Mouse (Mus musculus) urinary bladder, postnatal 25 days (tissue): ENCODE results near the gene Klc3.
A peak's percentile ranks its signal among the peaks of the same experiment; 100 is the strongest.

Experiments used
- DNase-seq: peaks from one replicate; pipeline ENCODE4 v3.0.0; 2022; ENCODE audit warnings: low spot score

Gene Klc3

DNA sequence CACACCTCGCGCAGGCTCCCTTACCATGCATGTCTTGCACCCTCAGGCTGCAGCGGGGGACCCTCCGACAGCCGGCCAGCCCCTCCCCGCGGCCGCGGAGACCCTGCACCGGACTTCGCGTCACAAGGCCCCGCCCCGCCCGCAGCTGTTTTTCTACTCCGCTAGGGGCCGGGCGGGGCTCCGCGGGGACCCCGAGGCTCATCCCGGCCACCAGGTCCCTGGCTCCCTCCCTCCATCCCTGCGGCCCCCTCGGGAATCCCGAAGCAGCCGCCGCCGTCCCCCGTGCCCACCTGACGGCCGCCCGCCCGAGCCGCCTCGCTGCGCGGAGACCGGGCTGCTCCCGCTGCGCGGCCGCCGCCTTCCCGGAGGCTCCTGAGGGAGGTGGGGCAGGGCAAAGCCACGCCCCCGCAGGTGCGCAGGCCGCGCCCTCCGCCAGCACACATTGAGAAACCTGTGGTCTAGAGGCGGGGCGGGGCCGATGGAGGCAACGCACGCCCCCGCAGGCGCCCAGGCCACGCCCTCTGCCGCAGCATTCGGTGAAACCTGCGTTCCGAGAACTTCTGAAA lies at the start of gene Klc3:
Gene Klc3 (minus strand): TSS at position 374 of the 566 bp plus-strand sequence.
- DNase-seq, result peak; percentile 67

DNA sequence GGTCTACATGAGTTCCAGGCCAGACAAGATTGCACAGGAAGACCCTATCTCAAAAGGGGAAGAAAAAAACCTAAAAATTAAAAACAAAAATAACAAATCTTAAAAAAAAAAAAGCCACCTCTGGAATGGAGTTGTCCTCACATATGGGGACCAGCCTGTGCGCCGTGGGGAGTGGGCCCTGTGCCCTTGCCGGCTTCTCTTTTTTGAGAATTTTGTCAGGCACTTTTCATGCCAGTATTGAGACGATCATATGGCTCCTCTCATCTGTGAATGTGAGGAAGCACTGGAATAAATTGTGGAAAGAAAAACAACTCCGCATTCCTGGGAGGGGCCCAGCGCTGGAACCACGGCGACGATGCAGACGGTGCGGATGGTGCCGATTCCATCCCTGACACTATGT lies 45.3 kb upstream of the Klc3 start:
- DNase-seq, result no peak

DNA sequence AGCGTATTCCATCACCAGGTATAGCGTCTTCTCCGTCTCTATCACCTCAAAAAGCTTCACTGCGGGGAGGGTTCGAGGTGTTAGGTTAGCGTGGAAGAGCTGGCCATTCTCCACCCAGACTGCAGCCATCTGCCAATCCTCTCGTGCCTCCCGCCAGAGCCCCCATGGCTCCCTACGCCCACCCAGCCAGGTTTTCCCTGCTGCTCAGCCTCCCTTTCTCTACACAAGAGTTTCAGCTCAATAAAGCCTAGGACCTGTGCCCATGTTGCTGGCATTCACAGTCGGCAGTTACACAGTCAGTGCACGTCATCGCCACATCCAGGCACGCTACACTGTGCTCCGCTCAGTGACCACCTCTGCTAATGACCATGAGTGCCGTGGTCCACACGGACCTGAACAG lies 43.8 kb upstream of the Klc3 start:
- DNase-seq, result no peak

DNA sequence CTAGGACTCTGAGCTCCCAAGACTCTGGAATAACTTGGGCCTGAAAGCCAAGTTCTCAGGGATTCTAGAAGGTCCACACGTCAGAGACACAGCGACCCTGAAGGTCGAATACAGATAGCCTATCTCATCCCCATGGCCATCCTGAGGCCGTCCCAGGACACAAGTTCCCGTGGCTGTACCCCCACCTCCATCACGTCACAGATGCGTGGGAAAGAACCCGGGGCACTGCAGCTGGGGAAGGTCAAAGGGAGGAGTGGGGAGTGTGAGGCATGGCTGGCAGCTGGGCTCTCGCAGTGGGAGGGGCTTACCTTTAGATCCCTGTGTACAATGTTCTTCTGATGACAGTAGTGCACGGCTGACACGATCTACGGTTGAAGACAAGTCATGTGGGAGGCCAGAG lies 40.9 kb upstream of the Klc3 start:
- no peak for DNase-seq

DNA sequence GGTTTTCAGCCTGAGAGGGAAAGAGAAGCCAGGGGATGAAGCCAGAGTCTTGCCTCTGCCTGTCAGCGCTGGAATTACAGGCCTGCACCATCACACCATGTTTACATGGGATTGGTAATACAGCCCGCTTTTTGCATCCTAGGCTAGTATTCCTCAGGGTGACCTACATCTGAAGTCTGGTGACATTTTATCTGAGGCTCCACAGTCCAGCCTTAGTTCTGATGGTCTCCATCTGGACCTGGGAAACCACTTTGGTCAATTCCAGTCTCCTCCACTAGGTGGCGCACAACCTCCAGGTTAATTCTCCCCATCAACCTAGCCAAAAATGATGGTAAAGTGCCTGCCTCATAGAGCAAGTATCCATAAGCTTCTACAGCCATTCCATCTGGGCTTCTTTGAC lies 39.4 kb upstream of the Klc3 start:
- peak; percentile 90 for DNase-seq

DNA sequence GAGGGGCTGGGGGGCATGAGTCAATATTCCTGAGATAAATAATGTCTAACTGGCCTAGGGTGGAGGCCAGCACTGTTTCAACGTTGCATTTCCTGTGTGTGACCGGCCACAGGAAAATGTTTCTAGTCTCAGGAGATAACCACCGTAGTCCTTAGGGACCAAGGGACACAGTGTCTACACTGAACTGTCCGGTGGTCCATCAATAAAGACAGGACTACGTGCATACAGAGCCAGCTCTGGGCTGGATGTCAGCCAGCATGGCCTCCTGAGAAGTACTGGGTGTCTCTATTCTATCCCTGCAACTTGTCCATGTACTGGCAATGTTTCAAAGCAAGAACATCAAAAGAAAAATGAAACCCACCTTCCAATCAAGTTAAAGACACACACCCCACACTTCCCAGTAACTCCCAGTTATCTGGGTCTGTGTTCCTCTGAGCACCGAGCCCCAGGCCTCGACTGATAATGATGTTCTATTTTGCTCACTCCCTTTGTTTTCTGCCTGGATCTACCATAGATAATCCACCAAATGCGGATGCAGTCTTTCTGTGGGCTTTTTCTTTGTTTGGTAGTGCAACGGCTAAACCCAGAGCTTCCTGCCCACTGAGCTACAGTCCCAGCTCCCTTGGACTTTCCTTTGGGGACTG lies 37.7 kb upstream of the Klc3 start:
- DNase-seq, result no peak

DNA sequence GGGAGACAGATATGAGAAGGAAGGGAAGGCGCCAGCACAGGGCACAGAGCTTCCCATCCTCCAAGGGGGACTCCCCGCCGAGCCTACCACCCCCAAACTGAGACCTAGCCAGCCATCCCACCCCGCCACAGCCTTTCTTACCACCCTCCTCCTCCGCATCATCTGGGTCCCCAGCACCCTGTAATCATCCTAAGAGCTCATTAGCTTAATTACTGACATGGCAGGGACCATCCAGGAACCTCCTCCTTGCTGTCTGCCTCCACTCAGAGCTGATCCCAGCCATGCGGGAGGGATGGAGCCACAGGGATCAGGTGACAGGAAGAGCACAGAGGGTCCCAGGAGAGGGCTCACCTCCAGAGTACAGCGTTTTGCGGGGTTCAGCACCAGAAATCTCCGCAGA lies 33.1 kb upstream of the Klc3 start:
- DNase-seq, result no peak

DNA sequence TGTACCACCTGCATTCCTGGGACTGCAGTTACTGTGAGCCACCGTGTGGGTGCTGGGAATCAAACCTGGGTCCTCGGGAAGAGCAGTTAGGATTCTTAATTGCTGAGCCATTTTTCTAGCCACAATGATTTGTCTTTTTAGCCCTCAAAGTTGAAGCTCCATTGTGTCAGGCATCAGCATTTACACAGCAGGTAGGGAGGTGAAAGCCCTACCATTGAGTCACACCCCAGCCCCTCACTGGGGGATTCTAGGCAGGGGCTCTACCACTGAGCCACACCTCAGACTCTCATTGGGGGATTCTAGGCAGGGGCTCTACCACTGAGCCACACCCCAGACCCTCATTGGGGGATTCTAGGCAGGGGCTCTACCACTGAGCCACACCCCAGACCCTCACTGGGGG lies 32.4 kb upstream of the Klc3 start:
- no peak for DNase-seq

DNA sequence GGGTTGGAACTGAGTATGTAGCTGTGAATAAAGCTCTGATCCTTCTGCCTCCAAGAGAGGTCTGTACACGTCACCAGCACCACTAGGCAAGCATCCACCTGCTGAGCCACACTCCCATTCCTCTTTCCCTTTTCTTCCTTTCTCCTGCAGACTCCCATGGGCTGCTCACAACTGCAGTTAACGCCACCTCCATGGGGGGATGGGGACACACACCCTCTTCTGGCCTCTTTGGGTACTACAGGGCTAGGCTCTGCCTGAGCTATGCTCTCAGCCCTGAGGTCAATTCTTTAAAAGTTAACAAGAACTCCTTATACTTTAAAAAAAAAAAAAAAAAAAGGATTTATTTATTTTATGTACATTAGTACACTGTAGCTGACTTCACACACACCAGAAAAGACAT lies 28.6 kb upstream of the Klc3 start:
- no peak for DNase-seq

DNA sequence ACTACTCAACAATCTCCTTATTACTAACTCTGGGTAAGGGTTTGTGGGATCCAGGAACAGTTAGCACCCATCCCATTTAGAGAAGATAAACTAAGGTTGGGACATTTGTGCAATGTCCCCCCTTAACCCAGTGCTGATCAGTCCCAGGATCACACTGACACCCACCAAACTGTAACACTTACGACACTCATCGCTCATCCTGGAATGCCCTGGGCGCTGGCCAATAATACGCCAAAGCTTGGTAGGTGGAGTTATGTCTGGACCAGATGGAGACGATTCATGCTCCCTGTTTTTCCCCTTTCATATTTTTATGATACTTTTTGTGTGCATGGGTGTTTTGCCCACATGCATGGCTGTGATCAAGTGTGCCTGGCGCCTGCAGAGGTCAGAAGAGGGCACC lies 26.5 kb upstream of the Klc3 start:
- no peak for DNase-seq

DNA sequence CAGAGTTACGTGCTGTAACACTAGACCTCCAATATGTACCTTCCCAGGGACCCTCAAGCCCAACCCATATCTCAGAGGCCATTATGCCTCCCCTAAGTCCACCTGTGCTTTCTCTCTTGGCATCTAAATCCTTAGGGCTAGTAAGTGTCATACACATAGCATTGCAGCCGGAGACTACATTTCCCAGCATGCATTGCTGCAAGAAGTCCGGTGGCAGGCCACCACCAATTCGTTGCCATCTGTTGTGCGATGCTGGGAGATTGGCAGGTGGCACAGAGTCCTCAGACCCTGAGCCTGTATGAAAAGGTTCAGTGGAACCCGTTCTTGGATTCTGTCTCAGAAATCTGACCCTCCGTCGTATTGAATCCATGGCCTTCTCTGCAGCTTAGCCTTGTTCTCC lies 25.8 kb upstream of the Klc3 start:
- DNase-seq, result no peak

DNA sequence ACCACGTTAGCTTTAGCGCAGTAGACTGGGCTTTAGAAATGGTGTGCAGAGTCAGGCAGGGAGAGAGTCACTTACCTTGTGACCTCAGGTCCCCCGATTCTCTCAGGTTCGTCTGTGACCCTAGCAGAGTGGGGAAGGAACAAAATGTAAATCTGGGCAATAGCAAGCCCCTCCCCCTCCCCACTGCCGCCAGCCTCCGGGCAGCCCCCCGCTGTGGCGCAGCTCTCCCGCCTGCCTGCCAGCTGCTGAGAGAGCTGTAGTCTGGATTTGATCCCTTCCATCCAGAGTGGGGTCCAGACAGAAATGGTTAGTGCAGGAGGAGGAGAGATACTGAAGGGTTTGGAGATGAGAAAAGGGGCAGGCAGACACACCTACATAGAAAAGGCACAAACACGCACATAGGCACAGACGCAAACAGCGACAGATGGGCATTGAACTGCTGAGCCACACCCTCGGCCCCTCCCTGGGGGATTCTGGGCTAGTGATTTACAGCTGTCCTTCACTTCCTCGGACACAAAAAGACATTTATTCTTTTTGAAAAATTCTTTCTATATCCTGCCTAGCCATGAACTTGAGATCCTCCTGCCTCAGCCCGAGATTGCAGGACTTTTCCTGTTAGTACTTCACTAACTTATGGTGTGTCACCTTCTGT lies 24.2 kb upstream of the Klc3 start:
- no peak for DNase-seq

DNA sequence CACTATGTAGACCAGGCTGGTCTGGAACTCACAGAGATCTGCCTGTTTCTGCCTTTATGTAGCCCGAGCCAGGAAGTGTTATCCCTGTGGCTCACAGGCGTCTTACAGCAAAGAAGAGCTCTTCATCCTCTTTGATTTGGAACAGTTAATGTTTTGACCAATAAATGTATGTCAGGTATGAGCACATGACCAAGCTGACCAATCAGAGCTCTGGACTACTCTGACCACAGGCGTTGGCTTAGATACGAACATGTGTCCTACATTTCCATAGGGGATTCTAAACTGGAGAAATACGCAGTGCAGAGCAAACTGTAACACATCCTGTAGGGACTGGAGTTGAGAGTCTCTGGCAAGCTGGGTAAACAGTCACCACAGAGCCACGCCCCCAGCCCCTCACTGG lies 23.0 kb upstream of the Klc3 start:
- DNase-seq, result no peak

DNA sequence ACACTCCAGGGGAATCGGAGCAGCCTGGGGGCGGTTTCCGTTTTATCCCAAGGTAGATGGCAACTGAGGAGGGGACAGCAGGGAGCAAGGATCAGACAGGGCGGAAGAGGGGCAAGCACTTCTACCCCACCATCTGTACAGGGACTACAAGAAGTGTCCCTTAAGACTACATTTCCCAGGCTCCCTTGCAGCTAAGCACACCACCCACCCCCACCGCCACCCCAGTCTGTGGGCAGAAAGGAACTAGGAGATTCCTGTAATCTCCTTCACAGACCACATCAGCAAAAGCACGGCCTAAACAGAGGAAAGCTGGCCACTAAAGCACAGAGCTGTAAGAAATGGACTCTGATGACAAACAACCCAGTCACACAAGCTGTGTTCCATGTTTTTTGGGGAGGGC lies 22.4 kb upstream of the Klc3 start:
- no peak for DNase-seq

DNA sequence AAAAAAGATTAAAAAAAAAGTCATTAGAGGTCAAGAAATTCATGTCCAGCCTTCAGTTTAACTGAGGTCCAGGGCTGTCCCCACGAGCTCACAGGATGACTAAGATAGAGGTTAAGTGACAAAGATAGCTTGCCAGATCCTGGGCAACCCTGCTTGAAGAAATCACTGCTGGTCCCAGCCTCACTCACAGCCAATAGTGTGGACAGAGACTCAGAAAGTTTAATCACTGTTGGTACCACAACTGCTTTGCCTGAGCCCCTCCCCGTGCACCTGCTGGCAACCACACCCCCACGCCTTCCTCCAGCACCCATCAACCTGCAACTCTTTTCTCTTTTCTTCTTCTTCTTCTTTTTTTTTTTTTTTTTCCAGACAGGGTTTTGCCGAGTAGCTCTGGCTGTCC lies 20.1 kb upstream of the Klc3 start:
- no peak for DNase-seq

DNA sequence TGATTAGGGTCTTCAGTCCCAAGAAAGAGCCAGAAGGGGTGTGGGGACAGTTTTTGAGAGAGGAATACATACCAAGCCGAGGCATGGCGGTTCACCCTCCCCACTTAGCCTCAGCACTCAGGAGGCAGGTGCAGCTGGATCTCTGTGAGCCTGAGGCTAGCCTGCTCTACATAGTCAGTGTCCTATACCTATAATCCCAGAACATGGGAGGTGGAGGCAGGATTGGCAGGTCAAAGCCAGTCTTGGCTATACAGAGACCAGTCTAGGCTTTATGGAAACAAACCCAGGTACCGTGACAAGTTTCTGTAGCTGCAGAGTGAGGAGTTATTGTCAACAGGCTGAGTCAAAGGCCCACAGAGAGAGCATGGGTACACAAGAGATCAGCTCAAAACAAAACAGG lies 19.2 kb upstream of the Klc3 start:
- DNase-seq, result no peak

DNA sequence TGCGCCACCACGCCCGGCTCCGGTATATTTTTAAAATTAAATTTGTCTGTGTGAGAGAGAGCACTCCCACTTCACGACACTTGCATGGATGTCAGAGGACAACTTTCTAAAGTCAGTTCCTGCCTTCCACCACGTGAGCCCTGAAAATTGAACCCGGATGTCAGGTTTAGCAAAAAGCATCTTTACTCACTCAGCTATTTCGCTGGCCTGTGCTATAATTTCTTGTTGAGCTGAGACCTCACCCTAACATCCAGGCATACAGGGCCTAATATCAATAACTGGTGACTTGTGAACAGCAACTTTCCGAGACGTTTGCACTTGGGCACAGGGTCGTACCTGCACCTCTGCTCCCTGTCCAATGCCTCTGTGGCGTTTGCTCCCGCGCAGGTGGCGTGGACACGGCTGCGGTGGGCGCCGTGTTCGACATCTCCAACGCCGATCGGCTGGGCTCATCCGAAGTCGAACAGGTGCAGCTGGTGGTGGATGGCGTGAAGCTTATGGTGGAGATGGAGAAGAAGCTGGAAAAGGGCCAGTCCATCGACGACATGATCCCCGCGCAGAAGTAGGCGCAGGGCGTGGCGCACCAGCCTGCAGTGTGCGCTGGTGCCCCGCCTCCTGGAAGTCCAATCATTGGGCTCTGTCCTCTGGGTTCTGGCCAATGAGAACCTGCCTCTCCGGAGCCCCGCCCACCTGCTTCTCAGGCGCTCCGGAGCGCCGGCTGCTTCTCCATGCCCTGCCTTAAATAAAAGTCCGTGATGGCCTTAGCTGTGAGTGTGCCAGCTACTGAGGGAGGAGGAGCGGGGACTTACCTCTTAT lies 17.1 kb upstream of the Klc3 start:
- peak; percentile 70 for DNase-seq

DNA sequence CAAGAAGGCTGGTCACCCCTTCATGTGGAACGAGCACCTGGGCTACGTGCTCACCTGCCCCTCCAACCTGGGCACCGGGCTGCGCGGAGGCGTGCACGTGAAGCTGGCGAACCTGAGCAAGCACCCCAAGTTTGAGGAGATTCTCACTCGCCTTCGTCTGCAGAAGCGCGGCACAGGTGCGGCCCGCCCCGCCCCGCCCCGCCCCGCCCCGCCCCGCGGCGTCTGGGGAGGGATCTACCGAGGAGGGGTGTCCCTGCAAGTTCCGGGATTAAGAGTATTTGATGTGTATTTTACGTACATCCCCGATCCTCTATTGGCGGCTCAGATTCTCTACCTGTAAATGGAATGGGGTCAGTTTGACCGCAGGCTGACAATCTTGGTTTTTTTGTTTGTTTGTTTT lies 16.2 kb upstream of the Klc3 start:
- no peak for DNase-seq

DNA sequence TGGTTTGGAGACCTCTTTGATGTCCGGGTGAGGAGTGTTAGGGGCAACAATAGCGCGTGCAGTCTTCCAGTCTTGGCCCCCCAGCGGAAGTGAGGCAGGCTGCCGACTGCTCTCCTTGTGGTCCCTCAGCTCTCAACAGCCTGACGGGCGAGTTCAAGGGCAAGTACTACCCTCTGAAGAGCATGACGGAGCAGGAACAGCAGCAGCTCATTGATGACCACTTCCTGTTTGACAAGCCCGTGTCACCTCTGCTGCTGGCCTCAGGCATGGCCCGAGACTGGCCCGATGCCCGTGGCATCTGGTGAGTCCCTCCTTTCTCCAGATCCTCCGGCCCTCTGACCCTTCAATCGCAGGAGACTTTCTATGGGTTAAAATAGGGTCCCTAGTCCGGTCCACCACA lies 12.7 kb upstream of the Klc3 start:
- DNase-seq, result no peak

DNA sequence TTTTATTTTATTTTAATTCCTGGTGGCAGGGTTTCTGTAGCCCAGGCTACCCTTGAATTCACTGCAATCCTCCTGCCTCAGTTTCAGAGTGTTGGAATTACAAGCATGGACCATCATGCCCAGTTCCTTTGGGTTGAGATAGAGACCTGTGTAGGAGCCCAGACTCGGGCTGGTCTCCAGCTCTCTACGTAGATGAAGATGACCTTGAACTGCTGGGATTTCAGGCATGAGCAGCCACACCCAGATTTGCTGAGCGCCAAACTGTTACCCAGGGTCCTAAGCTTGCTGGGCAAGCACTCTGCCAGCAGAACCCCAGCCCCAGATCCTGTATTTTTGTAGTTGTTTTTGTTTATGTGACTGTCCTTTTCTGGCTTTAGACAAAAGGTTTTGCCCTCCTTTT lies 9.6 kb upstream of the Klc3 start:
- DNase-seq, result no peak

DNA sequence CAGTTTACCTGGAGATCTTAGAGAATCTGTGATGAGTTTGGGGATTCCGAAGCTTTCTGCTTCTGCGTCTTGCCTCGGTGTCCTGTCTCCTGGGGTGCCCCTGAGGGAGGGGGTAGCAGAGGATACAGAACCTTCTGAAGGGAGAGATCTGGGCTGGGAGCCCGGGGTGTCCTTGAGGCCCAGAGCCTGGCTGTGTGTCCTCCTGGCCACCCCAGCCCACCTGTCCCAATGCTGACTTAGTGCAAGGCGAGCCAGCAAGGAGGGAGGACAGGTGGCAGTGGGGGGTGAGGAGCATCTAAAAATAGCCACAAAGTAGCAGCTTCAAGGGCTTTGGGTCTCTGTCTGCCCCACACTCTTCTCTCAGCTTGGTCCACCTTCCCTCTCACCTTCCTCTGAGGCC lies 7.9 kb upstream of the Klc3 start:
- DNase-seq, result no peak

DNA sequence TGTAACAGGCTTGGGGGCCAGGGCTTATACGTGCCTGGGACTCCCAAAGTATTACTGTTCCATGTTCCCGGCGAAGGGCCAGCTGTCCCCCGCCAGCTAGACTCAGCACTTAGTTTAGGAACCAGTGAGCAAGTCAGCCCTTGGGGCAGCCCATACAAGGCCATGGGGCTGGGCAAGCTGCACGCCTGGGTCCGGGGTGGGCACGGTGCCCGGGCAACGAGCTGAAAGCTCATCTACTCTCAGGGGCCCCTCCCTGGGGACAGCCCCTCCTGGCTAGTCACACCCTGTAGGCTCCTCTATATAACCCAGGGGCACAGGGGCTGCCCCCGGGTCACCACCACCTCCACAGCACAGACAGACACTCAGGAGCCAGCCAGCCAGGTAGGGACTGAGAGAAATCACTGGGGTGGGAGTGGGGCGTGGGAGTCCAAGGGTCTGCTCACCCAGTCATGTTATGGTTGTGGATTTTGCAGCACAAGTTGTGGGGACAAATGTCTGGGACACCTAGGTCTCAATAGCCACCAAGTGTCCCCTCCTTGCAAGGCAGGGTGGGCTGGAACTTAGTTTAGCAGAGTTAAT lies 7.0 kb upstream of the Klc3 start:
- DNase-seq, result peak; percentile 12

DNA sequence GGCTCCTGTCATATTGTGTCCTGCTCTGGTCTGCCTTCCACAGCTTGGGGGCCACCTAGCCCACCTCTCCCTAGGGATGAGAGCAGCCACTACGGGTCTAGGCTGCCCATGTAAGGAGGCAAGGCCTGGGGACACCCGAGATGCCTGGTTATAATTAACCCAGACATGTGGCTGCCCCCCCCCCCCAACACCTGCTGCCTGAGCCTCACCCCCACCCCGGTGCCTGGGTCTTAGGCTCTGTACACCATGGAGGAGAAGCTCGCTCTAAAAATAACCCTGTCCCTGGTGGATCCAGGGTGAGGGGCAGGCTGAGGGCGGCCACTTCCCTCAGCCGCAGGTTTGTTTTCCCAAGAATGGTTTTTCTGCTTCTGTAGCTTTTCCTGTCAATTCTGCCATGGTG lies 5.8 kb upstream of the Klc3 start:
- no peak for DNase-seq
